Comparison of ENCODE assay signal across 9 mouse cellular contexts in genomic region chr7:111297174-111297902, GRCm38 (mm10).
DNase-seq lines count a peak whose midpoint lies in the region; ATAC-seq and TF ChIP-seq lines count a peak whose summit lies in the region.
"Had no signal": no experiment of that assay in that cellular context is flagged by ENCODE, and none has a peak within 500 bp of the region (broad histone marks: within the 10 kb centered on the region; RNA-seq: fewer than 3 reads in every experiment).

No protein-coding gene starts in this region.

- H3K4me3 ChIP-seq in neural tube, embryonic 11.5 days (ENCODE audit: low read depth, low read length): no peak overlapping the region
- no peak overlapping the region for H3K4me3 ChIP-seq in layer of hippocampus, adult 2 months
- H3K4me3 ChIP-seq: stomach, embryonic 15.5 days had no signal

- no peak overlapping the region for H3K4me2 ChIP-seq in neural tube, embryonic 11.5 days (ENCODE audit: low read depth)
- H3K4me2 ChIP-seq: stomach, embryonic 15.5 days had no signal

- no peaks in the 10 kb centered on the region for H3K36me3 ChIP-seq in neural tube, embryonic 11.5 days (ENCODE audit: control insufficient read depth, insufficient read depth, low read length)
- H3K36me3 ChIP-seq: stomach, embryonic 15.5 days had no signal

- H3K27me3 ChIP-seq in neural tube, embryonic 11.5 days (ENCODE audit: control insufficient read depth, insufficient read depth, low read length): no peaks in the 10 kb centered on the region
- H3K27me3 ChIP-seq: stomach, embryonic 15.5 days had no signal

- no peaks in the 10 kb centered on the region for H3K4me1 ChIP-seq in neural tube, embryonic 11.5 days (ENCODE audit: control insufficient read depth, insufficient read depth, low read length)
- H3K4me1 ChIP-seq: stomach, embryonic 15.5 days had no signal

- ATAC-seq in neural tube, embryonic 11.5 days (ENCODE audit: insufficient read depth, low FRiP score, low TSS enrichment): peak; percentile 79; the same call in 1 of the 2 replicates

- DNase-seq in neural tube, embryonic 11.5 days (ENCODE audit: low spot score): peak; percentile 22
- DNase-seq in neural tube, embryonic 10.5 days (ENCODE audit: extremely low spot score, low spot score): no peak
- DNase-seq in cerebellum, postnatal 25 days: peak; percentile 31 to 39
- peak; percentile 24 to 40 for DNase-seq in layer of hippocampus, adult 2 months (ENCODE audit: low spot score in 2 of 2)
- peak; percentile 47 for DNase-seq in right cerebral cortex, postnatal 25 days
- no peak for DNase-seq in lung, postnatal 10 days
- no peak for DNase-seq in heart, adult 8-10 months (ENCODE audit: low spot score)
- DNase-seq: gastrocnemius, postnatal 36 days had no signal

- no peak for TF ChIP-seq CTCF in layer of hippocampus, adult 2 months (conservative IDR thresholded peaks at IDR 0.05)

- WGBS in neural tube, embryonic 11.5 days: 70% methylated on average over 9 of the region's 9 CpGs

- H3K27ac ChIP-seq in neural tube, embryonic 11.5 days (ENCODE audit: low read depth, low read length): 0 out of 2 replicates have a peak overlapping the region, but pooled peaks have one; percentile 10
- H3K27ac ChIP-seq in layer of hippocampus, adult 2 months: peak overlapping the region; percentile 72
- H3K27ac ChIP-seq: stomach, embryonic 15.5 days had no signal

- no peak overlapping the region for H3K9ac ChIP-seq in neural tube, embryonic 11.5 days (ENCODE audit: low read length)
- H3K9ac ChIP-seq: stomach, embryonic 15.5 days had no signal

- H3K9me3 ChIP-seq in neural tube, embryonic 11.5 days (ENCODE audit: control insufficient read depth, low read length): no peaks in the 10 kb centered on the region
- H3K9me3 ChIP-seq: stomach, embryonic 15.5 days had no signal

Comparison
In these comparisons a context has a peak if more than half of its experiments do, and no peak if none do; other contexts are left out.
1. DNase-seq: peak in neural tube, embryonic 11.5 days (single experiment), cerebellum, postnatal 25 days (2 of 2), layer of hippocampus, adult 2 months (2 of 2) and right cerebral cortex, postnatal 25 days (single experiment); none in neural tube, embryonic 10.5 days (single experiment), lung, postnatal 10 days (single experiment) and heart, adult 8-10 months (single experiment).